Mouse (Mus musculus) bone marrow, adult 2 months (tissue): ENCODE results near the gene Bcl2l15.

Experiments
- CTCF ChIP-seq: fragments of 200-500 bp; IDR thresholded peaks from 2 replicates; pipeline ENCODE4 v1.5.1; 2011; ENCODE audit warnings: low read length, control low read depth; ENCODE audit not compliant: control insufficient read depth, insufficient read depth
- POLR2A ChIP-seq: fragments of 200-500 bp; IDR thresholded peaks from 2 replicates; pipeline ENCODE4 v1.6.1; 2011; ENCODE audit warnings: low read depth, mild to moderate bottlenecking, control low read depth, low read length, borderline replicate concordance; ENCODE audit not compliant: control insufficient read depth

- TF ChIP-seq POLR2A (no peak), CTCF (no peak)
Observed at GRCm38 (mm10) chr3:103857977-103858563, 25.7 kb downstream of the Bcl2l15 start.
